Mouse (Mus musculus) heart, postnatal 14 days (tissue): Measurements from ENCODE around the gene Dab1. TPM values are rescaled to one million over a fixed set of nuclear protein-coding genes. Genes with fewer than 3 reads are reported as not detected.
A peak's percentile ranks its signal among the peaks of the same experiment; 100 is the strongest.

ENCODE experiments used
- DNase-seq, 2 experiments: peaks; one replicate each; pipeline ENCODE4 v3.0.0; 2021 to 2022
- intact Hi-C: fragments of 180-260 bp; cut with DNase I; formaldehyde crosslinking; loops from one replicate; pipeline ENCODE4 v1.15.1; 2025
- total RNA-seq, 2 experiments: library from RNA; stranded (reverse); gene quantifications; 2 replicates each; pipeline ENCODE4 v1.2.3; 2021

The Dab1 gene
- total RNA-seq, 2 experiments from 2014 or later = 0.17 TPM; not detected in 1

DNA sequence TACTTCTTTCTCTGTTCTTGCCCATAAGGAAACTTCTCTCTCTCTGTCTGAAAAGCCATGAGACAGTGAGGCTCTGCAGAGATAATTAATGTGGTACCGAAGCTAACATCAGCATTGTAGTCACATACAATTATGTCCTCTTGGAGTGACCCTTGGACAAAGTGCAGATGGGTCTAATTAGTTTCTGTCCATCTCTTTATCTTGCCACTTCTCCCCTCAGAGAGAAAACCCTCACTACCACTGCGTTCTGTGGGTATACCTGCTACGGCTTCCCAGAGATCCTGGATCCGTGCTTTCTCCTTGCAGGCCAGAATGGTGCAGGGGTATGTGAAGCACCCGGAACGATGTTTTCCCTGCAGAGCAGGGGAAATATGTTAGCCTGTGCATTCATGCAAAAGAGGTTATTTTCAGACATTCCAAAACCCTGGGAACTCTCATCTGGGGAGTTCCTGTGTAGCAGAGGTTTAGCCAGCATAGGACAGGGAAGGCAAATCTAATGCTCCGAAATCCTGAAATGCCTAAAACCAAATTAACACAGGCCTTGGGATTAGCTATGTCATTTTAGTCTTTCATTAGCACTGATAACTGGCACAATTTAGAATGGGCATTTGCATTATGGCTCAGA, 812.2 kb downstream of the Dab1 start:
- intact Hi-C loops = no loop called here
- no peak for DNase-seq

DNA sequence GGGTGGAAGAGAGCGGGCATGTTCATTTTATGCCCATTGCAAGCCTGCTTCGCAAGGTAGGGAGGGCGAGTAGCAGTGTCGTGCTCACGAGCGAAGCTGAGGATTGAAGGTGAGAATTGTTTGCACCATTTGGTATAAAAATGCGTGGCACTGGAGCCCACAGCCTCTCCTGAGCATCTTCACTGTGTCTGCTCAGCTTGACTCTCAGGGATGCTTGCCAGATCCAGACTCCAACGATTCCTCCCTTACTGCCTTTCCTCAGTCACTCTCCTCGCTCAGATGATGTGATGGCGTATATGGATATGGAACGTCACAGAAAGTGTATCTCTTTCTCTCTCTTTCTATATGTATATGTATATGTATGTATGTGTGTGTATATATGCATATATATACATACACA, 813.0 kb downstream of the Dab1 start:
- intact Hi-C loops = no loop called here
- no peak for DNase-seq

DNA sequence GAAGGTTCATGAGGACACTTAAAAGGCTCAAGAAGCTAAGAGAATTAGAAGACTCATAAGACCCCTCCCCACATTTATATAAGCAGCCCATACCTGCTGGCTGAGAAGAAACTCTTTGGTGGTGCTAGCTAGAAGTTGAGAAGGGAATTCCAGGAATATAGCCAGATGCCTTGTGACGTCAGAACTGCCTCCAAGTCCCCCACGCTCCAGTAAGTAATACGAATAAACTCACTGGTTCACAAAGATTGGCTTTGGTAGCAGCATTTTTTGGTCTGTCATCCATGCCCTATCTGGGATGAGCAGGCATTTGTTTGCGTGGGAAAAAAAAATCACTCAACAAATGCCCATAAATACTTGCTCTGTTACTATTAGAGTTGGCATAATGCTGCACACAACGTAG, 816.6 kb downstream of the Dab1 start:
- intact Hi-C loops = no loop called here
- no peak for DNase-seq

DNA sequence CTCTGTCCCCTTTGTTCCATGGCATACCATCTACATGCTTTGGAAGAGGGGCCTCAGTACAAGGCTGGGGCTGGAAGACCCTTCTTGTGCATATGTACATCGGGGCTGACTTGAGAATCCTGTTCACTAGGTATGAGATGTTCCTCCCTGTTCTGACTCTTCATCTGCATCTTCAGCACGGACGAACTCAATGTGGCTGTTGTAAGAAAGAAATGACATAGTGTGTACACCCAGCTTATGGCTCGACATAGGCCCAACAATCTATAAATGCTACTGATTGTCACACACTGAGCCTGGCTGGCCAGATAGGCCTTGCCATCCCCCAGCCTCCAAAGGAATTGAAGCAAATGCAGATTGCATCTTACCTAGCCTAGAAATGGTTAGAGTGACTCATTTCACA, 817.3 kb downstream of the Dab1 start:
- intact Hi-C loops = no loop called here

DNA sequence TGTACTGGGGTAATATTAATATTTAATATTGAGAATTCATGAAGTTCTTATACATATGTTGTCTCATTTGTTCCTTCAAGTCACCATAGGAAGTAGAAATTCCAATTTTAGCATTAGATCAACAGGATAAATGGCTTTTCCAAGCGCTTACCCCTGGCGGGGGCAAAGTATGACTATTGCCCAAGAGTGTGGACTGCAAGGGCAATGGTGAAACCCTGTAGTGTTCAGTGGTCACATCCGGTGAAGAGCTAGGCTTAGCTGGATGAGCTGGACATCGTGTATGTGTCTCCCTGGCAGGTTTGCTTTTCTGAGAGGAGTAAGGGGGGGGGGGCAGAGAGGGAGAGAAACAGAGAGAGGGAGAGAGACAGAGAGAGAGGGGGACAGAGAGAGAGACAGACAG, 819.6 kb downstream of the Dab1 start:
- intact Hi-C loops = no loop called here
- no peak for DNase-seq

More for the DNA sequence above, 817.3 kb downstream of the Dab1 start:
- no peak for DNase-seq

DNA sequence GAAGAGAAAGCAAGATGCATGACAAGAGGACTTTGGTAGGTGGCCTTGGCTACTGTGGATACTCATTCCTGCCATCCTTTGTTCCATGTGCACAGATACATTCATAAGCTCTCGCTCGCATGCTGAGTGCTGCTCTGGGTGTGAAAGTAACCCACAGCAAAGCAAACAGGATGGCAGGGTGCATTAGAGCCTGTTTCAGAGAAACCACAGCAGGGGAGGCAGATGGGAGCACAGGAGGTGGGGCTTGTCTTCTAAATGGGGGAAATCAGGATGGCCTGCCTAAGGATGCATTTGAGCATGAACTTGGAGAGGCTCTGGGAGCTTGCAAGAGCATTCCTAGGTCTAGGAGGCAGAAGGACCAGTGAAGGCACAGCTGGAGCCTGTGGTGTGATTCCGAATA, 820.5 kb downstream of the Dab1 start:
- intact Hi-C loops = no loop called here
- DNase-seq = no peak

DNA sequence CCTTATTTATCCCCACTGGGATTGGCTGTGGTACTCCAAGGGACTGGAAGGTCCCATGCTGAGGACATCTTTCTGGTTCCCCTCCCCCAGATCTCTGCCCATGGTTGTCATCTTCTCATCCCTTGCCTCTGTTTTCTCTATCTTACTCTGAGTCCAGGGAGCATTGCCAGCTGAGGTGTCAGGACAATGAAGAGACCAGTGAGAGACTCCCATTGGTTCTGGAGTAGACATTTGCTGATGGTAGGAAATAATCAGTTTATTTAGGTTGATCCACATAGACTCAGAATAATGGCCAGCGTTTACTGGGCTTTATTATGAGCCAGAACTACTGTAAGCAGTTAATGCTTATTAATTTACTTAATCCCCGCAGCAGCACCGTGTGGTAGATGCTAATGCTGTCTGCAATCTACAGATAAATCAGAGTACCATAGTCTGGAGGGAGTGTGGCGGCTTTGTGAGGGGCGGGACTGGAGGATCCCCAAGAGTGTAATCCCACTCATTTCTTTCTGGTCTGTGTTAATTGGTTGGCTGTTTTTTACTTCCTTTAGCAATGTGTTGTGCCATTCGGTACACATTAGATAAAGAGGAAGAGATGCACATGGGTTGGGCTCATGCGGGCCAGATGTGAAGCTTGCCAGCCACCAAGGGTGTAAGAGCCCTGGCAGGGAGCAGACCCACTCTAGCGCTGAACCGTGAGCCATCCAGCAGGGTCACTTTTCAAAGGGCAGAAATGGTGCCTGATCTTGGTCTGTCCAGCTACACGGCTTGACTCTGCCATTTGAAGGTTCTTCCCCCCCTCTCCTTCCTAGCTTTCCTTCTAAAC, 824.0 kb downstream of the Dab1 start:
- intact Hi-C loops = no loop called here
- DNase-seq = no peak

DNA sequence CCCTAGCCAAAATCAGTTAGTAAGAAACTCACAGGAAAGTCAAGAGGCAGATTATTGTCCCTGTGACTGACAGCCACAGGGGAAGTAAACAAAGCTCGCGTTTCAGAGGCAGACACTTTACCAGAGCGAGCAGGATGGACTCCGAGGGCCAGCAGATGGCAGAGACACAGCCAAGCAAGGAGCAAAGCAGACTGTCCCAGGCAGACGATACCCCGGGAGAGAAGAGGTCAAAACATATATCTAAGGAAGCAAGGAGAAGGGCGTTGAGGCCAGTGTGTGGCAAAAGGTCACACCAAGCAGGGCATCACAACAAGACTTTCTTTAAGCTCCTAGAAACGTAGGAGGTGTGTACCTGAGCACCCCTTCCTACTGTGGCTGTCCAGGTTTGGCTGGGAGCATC, 824.6 kb downstream of the Dab1 start:
- intact Hi-C loops = no loop called here

DNA sequence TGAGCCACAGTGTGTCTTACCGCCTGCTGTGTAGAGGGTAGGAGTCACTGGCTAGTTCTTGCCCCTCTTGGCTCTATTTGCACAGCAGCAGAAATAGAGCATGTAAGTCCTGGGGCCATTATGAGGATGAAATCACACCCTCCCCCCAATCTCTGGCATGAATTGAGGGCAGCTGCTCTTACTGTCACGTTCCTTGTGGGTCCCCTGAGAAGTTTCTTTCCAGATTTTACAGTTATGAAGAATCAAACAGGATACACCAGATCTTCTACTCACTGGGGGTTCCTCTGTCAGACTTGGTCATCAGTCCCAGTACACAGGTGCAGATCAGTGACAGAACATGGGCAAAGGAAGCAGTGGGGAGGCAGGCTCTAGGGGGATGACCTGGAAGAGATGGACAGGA, 825.8 kb downstream of the Dab1 start:
- DNase-seq = no peak
- intact Hi-C loops = no loop called here

More for the DNA sequence above, 824.6 kb downstream of the Dab1 start:
- no peak for DNase-seq

DNA sequence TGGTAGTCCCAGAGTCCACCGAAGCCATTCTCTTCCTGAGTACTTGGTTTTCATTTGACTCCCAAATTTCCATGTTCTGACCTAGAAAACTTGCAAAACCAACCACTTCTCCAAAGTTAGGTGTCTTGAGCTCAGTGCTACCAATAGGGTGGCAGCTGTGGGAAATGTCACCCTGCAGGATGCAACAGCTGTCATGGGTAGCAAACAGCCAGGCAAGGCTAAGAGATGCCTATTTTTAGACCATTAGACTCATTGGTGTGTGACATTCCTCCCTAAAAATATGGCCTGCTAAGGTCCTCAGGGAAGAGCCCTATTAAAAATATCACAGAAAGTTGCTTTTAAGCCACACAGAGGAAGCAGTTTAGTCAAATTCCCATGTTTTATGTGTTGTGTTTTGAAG, 829.0 kb downstream of the Dab1 start:
- no peak for DNase-seq
- intact Hi-C loops = no loop called here

DNA sequence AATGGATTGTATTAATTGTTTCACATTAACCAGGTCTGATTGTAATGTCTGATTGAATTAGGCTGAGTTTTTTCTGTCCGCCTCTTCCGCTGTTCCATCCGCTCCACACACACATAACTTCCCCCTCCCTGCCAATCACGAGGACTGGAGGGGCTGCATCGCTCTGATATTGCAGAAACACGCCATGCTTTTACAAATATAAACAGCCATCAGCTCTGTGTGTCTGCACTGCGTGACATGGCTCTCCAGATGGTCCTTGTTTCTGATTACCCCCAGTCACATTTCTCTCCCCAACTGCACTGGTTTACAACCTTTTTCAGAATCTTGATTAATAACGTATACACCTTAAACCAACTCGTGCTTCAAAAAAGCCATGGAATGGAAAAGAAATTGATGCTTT, 831.5 kb downstream of the Dab1 start:
- no peak for DNase-seq
- intact Hi-C loops = no loop called here

DNA sequence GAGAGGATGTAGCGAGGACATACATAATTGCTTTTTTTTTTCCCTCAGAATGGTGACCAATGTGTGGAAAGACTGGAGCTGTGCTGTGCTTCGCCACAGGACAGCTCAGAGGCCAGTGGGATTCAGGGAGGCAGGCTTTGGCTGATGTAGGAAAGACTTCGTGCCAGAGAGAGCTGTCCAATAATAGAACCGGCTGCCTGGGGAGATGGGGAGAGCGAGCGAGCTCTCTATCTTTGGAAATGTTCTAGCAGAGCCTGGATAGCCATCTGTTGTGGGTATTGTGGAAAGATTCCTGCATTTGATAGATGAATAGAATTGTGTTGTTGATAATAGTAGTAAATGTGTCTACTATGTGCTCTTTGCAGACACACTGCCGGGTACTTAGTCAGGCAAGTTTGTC, 833.4 kb downstream of the Dab1 start:
- DNase-seq = peak in 1 of 2 experiments; percentile 6
- intact Hi-C loops = no loop called here

DNA sequence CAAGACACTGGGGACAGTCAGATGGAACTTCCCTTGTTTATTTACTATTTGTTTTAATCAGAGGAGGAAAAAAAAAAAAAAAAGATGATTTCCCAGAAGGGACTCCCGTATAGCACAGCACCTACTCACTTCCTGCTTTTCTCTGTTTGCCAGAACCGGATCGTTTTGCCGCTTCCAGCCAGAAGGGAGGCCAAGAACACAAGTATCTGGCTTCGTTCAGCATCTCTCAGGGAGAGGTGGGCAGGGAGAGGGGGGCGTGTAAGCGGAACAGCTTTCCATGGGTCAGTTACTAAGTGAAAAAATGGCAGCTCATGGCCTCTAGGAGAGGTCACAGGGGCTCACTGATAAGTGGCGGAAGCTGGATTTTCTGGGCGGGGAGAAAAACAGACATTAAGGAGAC, 836.0 kb downstream of the Dab1 start:
- intact Hi-C loops = no loop called here
- DNase-seq = no peak

DNA sequence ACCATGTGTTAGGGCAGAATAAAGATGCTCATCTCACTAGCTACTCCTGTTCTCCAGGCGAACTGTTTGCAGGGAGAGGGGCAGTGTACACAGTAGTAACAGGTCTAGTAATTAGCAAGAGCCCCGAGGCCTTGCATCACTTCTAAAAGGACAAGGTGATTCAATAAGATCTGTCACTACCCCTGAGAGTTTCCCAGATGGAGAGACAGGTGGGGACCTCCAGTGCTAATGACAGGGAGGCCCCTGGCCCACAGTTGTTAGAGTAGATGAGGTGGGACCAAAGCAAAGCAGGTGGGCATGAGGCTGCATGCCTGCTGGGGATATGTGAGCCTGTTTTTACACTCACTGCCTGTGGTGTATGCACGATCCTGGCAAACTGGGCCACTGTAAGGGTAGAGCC, 836.6 kb downstream of the Dab1 start:
- intact Hi-C loops = no loop called here
- no peak for DNase-seq

DNA sequence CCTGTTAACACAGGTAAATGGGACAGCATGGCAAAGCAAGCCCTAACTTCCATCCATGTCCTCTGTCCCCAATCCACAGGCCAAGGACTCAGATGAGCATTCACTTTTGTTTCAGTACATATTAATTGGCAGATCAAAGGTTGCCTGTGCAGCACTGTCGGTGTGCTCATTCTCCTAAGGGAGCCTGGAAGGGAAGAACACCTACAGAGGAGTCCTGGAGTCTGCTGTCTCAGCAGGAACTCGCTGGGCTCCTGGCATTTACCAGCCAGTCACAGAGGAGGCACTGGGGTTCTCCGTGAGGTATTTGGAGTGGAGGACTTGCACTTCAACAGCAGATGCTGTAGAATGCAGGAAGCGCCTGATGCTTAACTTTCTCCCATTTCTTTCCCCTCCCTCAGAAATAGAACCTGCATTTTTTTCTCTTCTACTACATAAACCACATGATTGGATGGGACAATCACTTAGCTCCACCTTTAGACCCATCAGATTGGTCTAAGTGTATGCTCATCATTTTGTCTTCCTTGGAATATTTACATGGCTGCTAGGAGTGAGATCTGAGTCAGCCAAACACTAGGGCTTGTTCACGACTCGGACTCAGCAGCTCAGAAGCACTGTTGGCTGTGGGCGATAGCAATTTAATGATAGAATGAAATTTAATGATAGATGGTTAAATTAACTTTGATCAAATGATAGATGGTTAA, 837.2 kb downstream of the Dab1 start:
- DNase-seq = no peak
- intact Hi-C loops = no loop called here

DNA sequence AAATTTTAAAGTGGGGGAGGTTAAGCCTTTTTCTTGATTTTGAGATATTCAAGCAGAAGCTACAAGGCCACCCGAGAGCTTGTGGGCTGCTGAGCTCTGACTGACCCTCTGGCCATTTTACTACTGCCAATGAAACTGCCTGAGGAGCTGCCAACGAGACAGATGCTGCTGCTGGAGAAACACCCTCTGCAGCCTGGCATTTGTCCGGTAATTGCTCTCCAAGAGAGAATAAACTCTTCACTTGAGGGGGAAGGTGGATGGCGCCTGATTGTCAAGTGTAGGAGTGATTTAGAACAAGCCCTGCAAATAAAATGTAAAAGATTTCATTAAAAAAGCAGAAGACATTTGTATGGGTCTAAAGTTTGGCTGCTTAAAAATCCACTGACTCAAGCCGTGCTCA, 839.6 kb downstream of the Dab1 start:
- intact Hi-C loops = no loop called here

DNA sequence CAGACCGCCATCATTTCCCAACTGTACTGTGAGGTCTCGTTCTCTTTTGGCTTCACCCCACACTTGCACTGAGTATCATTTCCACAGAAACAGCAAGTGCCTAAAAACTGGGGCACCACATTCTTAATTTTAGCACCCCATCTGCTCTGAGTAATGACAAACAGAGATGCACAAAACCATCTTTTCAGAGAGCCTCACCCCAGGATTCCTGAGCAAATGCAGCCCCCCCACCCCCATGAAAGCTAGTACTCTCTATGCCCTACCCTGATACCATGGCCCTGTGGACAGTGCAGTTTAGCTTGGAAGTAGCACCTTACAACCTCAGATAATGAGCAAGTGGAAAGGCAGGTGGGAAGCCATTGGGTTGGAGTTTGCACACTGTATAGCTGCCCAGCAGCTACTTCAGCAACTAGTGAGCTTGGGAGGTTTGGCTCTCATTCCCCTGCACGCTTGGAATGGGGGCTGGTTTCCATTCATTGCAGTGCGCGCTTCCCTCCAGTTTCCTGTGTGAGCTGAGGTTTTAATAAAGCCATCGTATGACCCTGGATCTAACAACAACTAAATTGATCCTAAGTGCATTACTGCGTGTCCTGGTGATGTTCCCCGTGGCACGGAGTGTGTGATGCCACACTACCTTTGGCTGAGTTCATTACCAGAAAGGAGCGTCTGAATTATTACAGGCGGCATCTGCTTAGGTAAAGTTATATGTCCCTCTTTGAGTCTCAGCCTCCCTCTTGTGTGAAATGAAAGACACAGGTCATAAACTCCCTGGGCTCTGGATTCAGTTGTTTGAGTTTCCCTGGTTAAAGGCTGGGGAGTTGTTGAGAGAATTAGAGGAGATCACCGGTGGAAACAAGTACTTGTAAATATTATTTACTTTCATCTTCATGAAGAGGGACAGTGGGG, 842.2 kb downstream of the Dab1 start:
- no peak for DNase-seq
- intact Hi-C loops = no loop called here

More for the DNA sequence above, 839.6 kb downstream of the Dab1 start:
- DNase-seq = no peak

DNA sequence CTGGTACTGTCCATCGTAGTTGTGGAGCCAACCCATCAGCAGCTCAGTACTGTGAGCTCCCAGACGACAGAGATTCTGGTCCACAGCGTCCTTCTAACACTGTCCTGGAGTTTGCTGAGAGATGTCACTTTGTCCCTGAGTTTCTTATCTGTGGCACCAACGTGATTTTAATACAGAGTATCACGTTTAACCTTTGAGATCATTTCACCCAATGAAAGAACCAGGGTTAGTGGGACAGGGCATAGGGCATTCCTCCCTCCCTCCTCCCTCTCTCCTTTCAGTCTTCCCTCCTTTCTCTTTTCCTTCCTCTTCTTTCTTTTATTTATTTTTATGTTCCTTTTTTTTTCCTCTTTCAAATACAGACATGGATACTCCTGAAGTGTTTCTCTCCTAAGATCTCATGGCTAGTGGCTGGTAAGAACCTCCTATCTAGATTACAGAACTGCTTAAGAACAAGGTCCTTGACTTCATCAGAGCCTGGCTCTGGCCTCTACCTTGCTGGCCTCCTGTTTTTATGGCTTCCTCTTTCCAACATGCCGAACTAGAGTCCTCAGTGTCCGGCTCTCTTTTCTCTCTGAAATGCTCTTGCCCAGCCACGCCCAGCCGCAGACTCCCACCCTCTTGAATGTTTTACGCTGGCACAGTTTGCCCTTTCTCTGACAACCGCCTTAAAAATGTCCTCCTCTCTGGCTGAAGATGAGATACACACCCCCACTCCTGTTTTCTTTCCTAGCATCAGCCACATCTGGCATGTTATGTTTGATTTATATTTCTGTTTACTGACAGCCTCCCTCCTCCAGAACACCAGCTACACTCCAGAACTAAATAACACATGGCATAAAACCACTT, 844.0 kb downstream of the Dab1 start:
- no peak for DNase-seq
- intact Hi-C loops = no loop called here

DNA sequence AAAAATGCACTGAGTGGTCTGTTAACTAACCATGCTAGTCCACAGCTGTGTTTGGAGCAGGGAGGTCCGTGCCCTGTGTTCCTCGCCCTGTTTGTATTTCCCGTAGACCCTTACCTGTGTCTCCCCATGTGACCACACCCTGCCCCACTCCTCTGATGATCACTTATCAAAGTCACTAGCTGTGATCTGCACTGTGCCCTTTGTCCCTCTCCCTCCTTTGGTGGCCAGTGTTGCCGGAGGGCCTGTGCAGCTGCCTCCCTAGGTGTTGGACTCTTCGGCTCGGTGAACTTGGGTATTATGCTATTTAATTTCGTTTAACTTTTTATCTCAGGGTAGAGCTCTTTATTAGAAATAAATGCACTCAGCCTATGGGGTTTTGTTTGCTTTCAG, 844.6 kb downstream of the Dab1 start:
- intact Hi-C loops = no loop called here
- DNase-seq = no peak

DNA sequence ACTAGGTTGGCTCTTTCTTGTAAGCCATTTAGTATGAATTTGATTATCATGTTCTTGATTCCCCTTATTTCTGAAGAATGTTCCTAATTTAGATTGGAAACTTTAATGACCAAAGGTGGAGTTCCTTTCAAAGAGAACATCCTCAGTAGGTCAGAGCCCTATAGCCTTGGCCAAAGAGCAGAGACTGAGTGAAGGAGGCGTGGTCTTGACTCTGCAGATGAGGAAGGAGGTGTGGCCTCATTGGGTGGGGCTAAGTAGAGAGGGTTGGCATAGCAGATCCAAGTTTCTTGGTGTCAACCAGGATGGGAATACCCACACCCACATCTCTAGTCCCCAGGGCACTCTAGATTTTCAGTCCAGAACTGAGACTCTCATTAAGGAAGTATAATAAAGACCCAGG, 846.4 kb downstream of the Dab1 start:
- no peak for DNase-seq
- intact Hi-C loops = no loop called here
